Mouse (Mus musculus) limb, embryonic 14.5 days (tissue): ENCODE results near the gene Qsox1. TPM values are rescaled to one million over a fixed set of nuclear protein-coding genes. Genes with fewer than 3 reads are reported as not detected.

ENCODE experiments used
- ATAC-seq: fragments of 200-750 bp; cut with Nextera tagmentation; 2 replicates; pipeline ENCODE4 v1.8.0; 2017; ENCODE audit warnings: low read depth, moderate number of reproducible peaks, moderate TSS enrichment; ENCODE audit not compliant: low FRiP score
- DNase-seq: peaks from one replicate; pipeline ENCODE4 v3.0.0-alpha.2; 2015; ENCODE audit warnings: low spot score
- H3K27ac ChIP-seq: fragments of 300-500 bp; sonication (generic); replicated peaks from 2 replicates; pipeline ENCODE4 v1.5.1; 2014; ENCODE audit warnings: low read depth, mild to moderate bottlenecking, low read length, moderate library complexity, mixed read lengths
- H3K27me3 ChIP-seq: fragments of 300-500 bp; sonication (generic); 2 replicates; pipeline ENCODE4 v1.6.1; 2014; ENCODE audit warnings: low read length, mixed read lengths; ENCODE audit not compliant: control insufficient read depth, insufficient read depth
- H3K36me3 ChIP-seq: fragments of 300-500 bp; sonication (generic); 2 replicates; pipeline ENCODE4 v1.6.1; 2014; ENCODE audit warnings: mild to moderate bottlenecking, low read length, moderate library complexity, mixed read lengths; ENCODE audit not compliant: control insufficient read depth, insufficient read depth
- H3K4me1 ChIP-seq: fragments of 300-500 bp; sonication (generic); 2 replicates; pipeline ENCODE4 v1.6.1; 2014; ENCODE audit warnings: antibody characterized with exemption, low read length, mixed read lengths; ENCODE audit not compliant: control insufficient read depth, insufficient read depth
- H3K4me2 ChIP-seq: fragments of 300-500 bp; sonication (generic); replicated peaks from 2 replicates; pipeline ENCODE4 v1.6.1; 2014; ENCODE audit warnings: low read depth, mild to moderate bottlenecking, low read length, moderate library complexity; ENCODE audit not compliant: severe bottlenecking
- H3K4me3 ChIP-seq: fragments of 300-500 bp; sonication (generic); replicated peaks from 2 replicates; pipeline ENCODE4 v1.5.1; 2014; ENCODE audit warnings: low read length
- H3K9ac ChIP-seq: fragments of 300-500 bp; sonication (generic); 2 replicates; pipeline ENCODE4 v1.6.1; 2014; ENCODE audit warnings: mild to moderate bottlenecking, low read depth, low read length, moderate library complexity; ENCODE audit not compliant: severe bottlenecking
- H3K9me3 ChIP-seq: fragments of 300-500 bp; sonication (generic); 2 replicates; pipeline ENCODE4 v1.6.1; 2016; ENCODE audit warnings: low read length; ENCODE audit not compliant: control insufficient read depth
- POLR2A ChIP-seq: fragments of 200-500 bp; IDR thresholded peaks from 2 replicates; pipeline ENCODE4 v1.8.0; 2012; ENCODE audit warnings: inconsistent platforms, mild to moderate bottlenecking, moderate library complexity, borderline replicate concordance; ENCODE audit not compliant: insufficient read depth, insufficient read length; ENCODE audit errors: extremely low read depth
- WGBS: fragments of 180-500 bp; shearing (Covaris S2); extraction: QIAGEN DNeasy Blood & Tissue Kit; methylation state at CpG from one replicate; pipeline ENCODE4 v1.1.7; 2014; 5-methylcytosine and 5-hydroxymethylcytosine counted together
- polyA plus RNA-seq, 2 experiments: library from polyadenylated mRNA; depleted of rRNA in 1 of 2; stranded (reverse) in 1 of 2; unstranded in 1 of 2; fragments of >200 nt; fragmentation: Nextera tagmentation in 1 of 2; extraction: Ambion mirVana in 1 of 2; gene quantifications; 2 replicates each; pipeline versions ENCODE4 v1.2.1 to v1.2.3; 2012 to 2014

Gene Qsox1
- polyA plus RNA-seq, 2 experiments, result 16.1 to 65.6 TPM

GRCm38 (mm10) chr1:155791919-155792318, 20.8 kb downstream of the Qsox1 start:
- DNase-seq, result no peak

GRCm38 (mm10) chr1:155790111-155790974, 22.3 kb downstream of the Qsox1 start:
- no peak for ATAC-seq
- H3K36me3 ChIP-seq, result peaks cover 68% of the 10 kb centered on the region

More at GRCm38 (mm10) chr1:155791919-155792318, 20.8 kb downstream of the Qsox1 start:
- H3K27me3 ChIP-seq, result no peaks in the 10 kb centered on the region
- no peak overlapping the region for H3K4me3 ChIP-seq
- TF ChIP-seq POLR2A, result no peak
- no peaks in the 10 kb centered on the region for H3K9me3 ChIP-seq
- H3K9ac ChIP-seq, result no peak overlapping the region
- H3K27ac ChIP-seq, result no peak overlapping the region
- no peaks in the 10 kb centered on the region for H3K4me1 ChIP-seq
- ATAC-seq, result no peak
- peaks cover 61% of the 10 kb centered on the region for H3K36me3 ChIP-seq
- H3K4me2 ChIP-seq, result no peak overlapping the region
- WGBS, result 59% methylated on average over 5 of the region's 5 CpGs

GRCm38 (mm10) chr1:155785886-155786285, 26.8 kb downstream of the Qsox1 start:
- no peaks in the 10 kb centered on the region for H3K4me1 ChIP-seq
- no peak for TF ChIP-seq POLR2A
- DNase-seq (no peak), ATAC-seq (no peak)
- H3K9me3 ChIP-seq, result no peaks in the 10 kb centered on the region
- no peak overlapping the region for H3K9ac ChIP-seq
- WGBS, result 69% methylated on average over 7 of the region's 7 CpGs
- H3K4me3 ChIP-seq, result no peak overlapping the region
- no peaks in the 10 kb centered on the region for H3K27me3 ChIP-seq
- H3K36me3 ChIP-seq, result peaks cover 60% of the 10 kb centered on the region
- H3K27ac ChIP-seq, result no peak overlapping the region
- H3K4me2 ChIP-seq, result no peak overlapping the region

More at GRCm38 (mm10) chr1:155790111-155790974, 22.3 kb downstream of the Qsox1 start:
- H3K4me3 ChIP-seq, result no peak overlapping the region
- no peaks in the 10 kb centered on the region for H3K27me3 ChIP-seq
- H3K4me2 ChIP-seq, result no peak overlapping the region
- WGBS, result 77% methylated on average over 16 of the region's 16 CpGs
- H3K4me1 ChIP-seq, result no peaks in the 10 kb centered on the region
- H3K27ac ChIP-seq, result no peak overlapping the region
- no peak for DNase-seq
- no peaks in the 10 kb centered on the region for H3K9me3 ChIP-seq
- no peak for TF ChIP-seq POLR2A
- no peak overlapping the region for H3K9ac ChIP-seq

- DNase-seq (peak; percentile 66), ATAC-seq (0 out of 2 replicates have a peak, but pooled peaks have one; percentile 26)
- Histone ChIP-seq H3K27me3 (no peaks in the 10 kb centered on the region), H3K4me1 (no peaks in the 10 kb centered on the region), H3K4me2 (no peak overlapping the region), H3K9me3 (no peaks in the 10 kb centered on the region), H3K4me3 (no peak overlapping the region), H3K36me3 (peaks cover 55% of the 10 kb centered on the region), H3K9ac (no peak overlapping the region), H3K27ac (no peak overlapping the region)
- 33% methylated on average over 19 of the region's 19 CpGs for WGBS
- TF ChIP-seq POLR2A, result no peak
Observed at GRCm38 (mm10) chr1:155784343-155785205, 28.1 kb downstream of the Qsox1 start.

GRCm38 (mm10) chr1:155782382-155782781, 30.3 kb downstream of the Qsox1 start:
- no peak for TF ChIP-seq POLR2A
- no peaks in the 10 kb centered on the region for H3K9me3 ChIP-seq
- no peak overlapping the region for H3K9ac ChIP-seq
- WGBS, result 81% methylated on average over 5 of the region's 5 CpGs
- H3K27ac ChIP-seq, result no peak overlapping the region
- no peak for ATAC-seq
- H3K4me1 ChIP-seq, result no peaks in the 10 kb centered on the region
- no peak overlapping the region for H3K4me2 ChIP-seq
- peaks cover 51% of the 10 kb centered on the region for H3K36me3 ChIP-seq
- H3K4me3 ChIP-seq, result no peak overlapping the region
- H3K27me3 ChIP-seq, result no peaks in the 10 kb centered on the region
- no peak for DNase-seq
